Mouse (Mus musculus): ENCODE measurements around the gene C9. TPM values are rescaled to one million over a fixed set of nuclear protein-coding genes. Genes with fewer than 3 reads are reported as not detected.

The C9 gene
- polyA plus RNA-seq, 1 experiment from 2014 or later = not detected

DNA sequence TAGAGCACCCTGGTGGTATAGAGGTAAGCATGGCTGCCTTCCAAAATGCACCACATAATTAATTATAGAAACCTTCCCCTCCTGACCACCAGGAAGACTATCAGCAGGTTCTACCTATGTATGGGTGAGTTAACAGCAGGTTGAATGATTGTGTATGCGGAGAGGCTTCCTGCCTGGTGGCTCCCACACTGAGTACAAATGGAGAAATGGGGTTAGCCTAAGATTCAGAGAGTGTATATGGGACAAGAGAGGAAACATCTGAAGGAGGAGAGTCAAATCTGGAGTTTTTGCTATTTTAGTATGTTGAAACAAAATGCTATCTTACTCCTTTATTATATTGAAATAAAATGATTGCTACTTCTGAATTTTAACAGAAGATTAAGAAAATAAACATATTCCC is 72.4 kb downstream of the C9 start:
- H3K27me3 ChIP-seq (replicated peaks; ENCODE audit: control insufficient read depth, insufficient read depth, low read length) = no peaks in the 10 kb centered on the region
- H3K27ac ChIP-seq (ENCODE audit: low read depth, low read length) = no peak overlapping the region
- no peak overlapping the region for H3K4me3 ChIP-seq (ENCODE audit: low read length)
- no peaks in the 10 kb centered on the region for H3K4me1 ChIP-seq (ENCODE audit: control insufficient read depth, insufficient read depth, low read depth, low read length)
- H3K9me3 ChIP-seq (ENCODE audit: control insufficient read depth, low read length) = no peaks in the 10 kb centered on the region
- H3K36me3 ChIP-seq (ENCODE audit: control insufficient read depth, insufficient read depth, low read length) = no peaks in the 10 kb centered on the region
- H3K9ac ChIP-seq (ENCODE audit: low read depth, low read length) = no peak overlapping the region
- ATAC-seq = no peak
- H3K4me2 ChIP-seq (ENCODE audit: low read length) = no peak overlapping the region
- WGBS = 97% methylated on average over 1 of the region's 1 CpGs

DNA sequence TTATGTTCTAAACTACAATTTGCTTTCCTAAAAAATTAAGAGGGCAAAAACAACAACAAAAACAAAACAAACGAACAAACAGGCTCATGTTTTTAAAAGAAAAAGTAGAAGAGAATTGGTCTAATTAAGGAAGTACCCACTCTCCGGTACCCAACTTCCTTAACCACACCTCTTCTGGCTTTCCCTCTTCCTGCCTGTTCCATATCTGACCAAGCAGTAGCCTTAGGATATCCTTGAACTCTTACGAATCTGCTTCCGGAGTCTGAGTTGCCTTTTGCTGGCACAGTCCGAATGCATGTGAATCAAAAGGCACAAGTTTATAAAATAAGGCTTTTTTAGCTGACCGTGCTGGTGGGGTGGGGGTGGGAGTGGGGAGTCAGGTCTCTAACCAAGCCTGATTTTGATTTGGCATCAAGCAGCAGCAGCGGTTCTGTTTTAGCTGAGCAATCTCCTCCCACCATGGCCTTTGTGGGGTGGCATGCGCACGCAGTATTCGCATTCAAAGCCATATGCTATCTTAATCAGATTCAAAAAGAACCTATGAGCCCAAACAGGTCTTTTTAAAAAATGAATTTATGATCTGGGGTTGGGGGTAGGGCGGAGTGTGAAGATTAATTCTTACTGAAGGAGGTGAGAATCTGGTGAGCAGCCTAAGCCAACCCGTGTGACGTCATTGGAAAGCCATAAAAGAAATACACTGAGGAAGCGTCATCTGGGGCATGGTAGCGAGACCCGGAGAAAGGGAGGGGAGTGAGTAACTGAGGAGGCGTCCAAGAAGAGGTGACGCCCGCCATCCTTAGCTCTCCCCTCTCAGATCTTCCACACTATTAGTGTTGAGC is 74.5 kb downstream of the C9 start:
- Histone ChIP-seq H3K4me1 (ENCODE audit: control insufficient read depth, insufficient read depth, low read depth, low read length) (no peaks in the 10 kb centered on the region), H3K9me3 (ENCODE audit: control insufficient read depth, low read length) (no peaks in the 10 kb centered on the region), H3K27me3 (replicated peaks; ENCODE audit: control insufficient read depth, insufficient read depth, low read length) (no peaks in the 10 kb centered on the region), H3K36me3 (ENCODE audit: control insufficient read depth, insufficient read depth, low read length) (no peaks in the 10 kb centered on the region), H3K4me3 (ENCODE audit: low read length) (no peak overlapping the region), H3K4me2 (ENCODE audit: low read length) (no peak overlapping the region), H3K9ac (ENCODE audit: low read depth, low read length) (no peak overlapping the region), H3K27ac (ENCODE audit: low read depth, low read length) (no peak overlapping the region)
- ATAC-seq = no peak
- WGBS = 90% methylated on average over 19 of the region's 19 CpGs

DNA sequence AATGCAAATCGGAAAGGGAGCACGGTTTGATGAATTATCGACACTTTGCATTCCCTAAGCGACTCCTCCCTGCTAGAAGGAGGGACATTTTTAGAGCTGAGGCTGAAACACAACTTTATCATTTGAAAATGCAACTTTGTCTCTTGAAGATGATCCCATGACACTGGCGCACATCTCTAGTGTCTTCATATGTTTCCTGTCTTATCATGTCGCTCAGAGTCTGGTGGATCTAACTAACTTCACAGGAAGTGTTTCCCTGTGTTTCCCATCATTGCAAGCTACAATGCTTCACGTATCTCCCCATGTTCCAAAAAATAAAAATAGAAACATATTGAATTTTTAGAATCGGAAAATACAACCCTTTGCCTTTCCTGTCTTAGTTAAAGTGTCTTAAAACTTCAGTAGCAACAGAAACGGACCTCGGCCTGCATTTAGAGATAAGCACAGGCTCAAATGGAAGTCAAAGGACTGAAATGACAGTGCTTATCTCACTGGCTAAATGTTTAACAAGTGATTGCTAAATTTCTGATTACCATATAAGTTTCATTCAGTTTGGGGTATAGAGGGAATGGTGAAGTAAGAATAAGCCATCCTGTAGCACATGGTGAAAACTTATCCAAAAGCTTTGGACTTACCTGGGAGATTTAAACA is 75.5 kb downstream of the C9 start:
- Histone ChIP-seq H3K4me3 (ENCODE audit: low read length) (no peak overlapping the region), H3K36me3 (ENCODE audit: control insufficient read depth, insufficient read depth, low read length) (no peaks in the 10 kb centered on the region), H3K9ac (ENCODE audit: low read depth, low read length) (no peak overlapping the region), H3K9me3 (ENCODE audit: control insufficient read depth, low read length) (no peaks in the 10 kb centered on the region), H3K4me1 (ENCODE audit: control insufficient read depth, insufficient read depth, low read depth, low read length) (no peaks in the 10 kb centered on the region), H3K4me2 (ENCODE audit: low read length) (no peak overlapping the region), H3K27ac (ENCODE audit: low read depth, low read length) (no peak overlapping the region), H3K27me3 (replicated peaks; ENCODE audit: control insufficient read depth, insufficient read depth, low read length) (no peaks in the 10 kb centered on the region)
- WGBS = 89% methylated on average over 10 of the region's 10 CpGs
- no peak for ATAC-seq

DNA sequence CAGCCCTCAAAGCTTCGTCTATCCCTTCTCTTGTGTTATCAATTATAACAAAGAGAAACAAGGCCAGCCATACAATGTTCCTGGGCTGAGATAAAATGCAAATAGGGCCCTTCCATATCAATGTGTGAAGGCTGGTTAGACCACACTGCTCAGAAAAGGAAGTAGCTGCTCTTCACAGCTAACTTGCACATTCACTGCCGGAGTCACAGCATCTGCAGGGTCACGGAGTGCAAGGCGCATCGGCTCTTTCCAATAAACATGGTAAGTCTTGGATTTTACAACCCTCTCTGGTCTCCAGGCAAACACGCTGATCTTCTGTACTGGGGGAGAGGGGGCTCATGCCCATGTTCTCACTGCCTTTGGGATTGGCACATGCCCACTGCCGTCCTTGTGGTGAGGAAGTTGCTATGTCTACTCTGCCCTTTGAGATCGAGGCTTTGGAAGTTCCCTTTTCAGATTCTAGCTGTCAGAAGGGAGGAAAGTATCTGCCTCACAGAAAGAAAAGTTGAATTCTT is 77.6 kb downstream of the C9 start, which contains the start of gene Fyb:
TSS of gene Fyb (plus strand) at position 201 of the 515 bp plus-strand sequence.
- H3K36me3 ChIP-seq (ENCODE audit: control insufficient read depth, insufficient read depth, low read length) = no peaks in the 10 kb centered on the region
- H3K4me1 ChIP-seq (ENCODE audit: control insufficient read depth, insufficient read depth, low read depth, low read length) = no peaks in the 10 kb centered on the region
- no peak for ATAC-seq
- H3K27me3 ChIP-seq (replicated peaks; ENCODE audit: control insufficient read depth, insufficient read depth, low read length) = no peaks in the 10 kb centered on the region
- no peak within 1 kb of the TSS for H3K9ac ChIP-seq (ENCODE audit: low read depth, low read length)
- no peaks in the 10 kb centered on the region for H3K9me3 ChIP-seq (ENCODE audit: control insufficient read depth, low read length)
- H3K4me2 ChIP-seq (ENCODE audit: low read length) = no peak within 1 kb of the TSS
- no peak within 1 kb of the TSS for H3K4me3 ChIP-seq (ENCODE audit: low read length)
- no peak within 1 kb of the TSS for H3K27ac ChIP-seq (ENCODE audit: low read depth, low read length)
- WGBS = 90% methylated on average over 8 of the region's 8 CpGs

DNA sequence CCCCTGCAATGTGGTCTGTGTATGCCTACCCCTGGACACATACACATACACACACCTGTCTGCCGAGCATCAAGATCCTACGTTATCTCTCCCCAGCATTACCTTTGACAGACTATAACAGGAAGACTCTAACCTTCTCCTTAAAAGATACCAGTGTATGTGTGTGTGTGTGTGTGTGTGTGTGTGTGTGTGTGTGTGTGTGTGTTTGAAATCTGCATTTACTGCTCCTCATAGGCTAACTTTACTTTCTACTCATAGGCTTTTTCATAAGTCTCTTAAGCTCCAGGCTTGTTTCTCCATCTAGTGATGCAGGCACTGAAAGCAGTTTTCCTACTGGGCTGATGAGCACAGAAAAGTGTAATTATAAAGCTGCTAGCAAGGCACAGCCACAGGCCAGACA is 79.7 kb downstream of the C9 start:
- no peaks in the 10 kb centered on the region for H3K4me1 ChIP-seq (ENCODE audit: control insufficient read depth, insufficient read depth, low read depth, low read length)
- 100% methylated on average over 2 of the region's 2 CpGs for WGBS
- H3K9ac ChIP-seq (ENCODE audit: low read depth, low read length) = no peak overlapping the region
- H3K27ac ChIP-seq (ENCODE audit: low read depth, low read length) = no peak overlapping the region
- no peak overlapping the region for H3K4me3 ChIP-seq (ENCODE audit: low read length)
- ATAC-seq = no peak
- H3K4me2 ChIP-seq (ENCODE audit: low read length) = no peak overlapping the region
- no peaks in the 10 kb centered on the region for H3K9me3 ChIP-seq (ENCODE audit: control insufficient read depth, low read length)
- no peaks in the 10 kb centered on the region for H3K36me3 ChIP-seq (ENCODE audit: control insufficient read depth, insufficient read depth, low read length)
- H3K27me3 ChIP-seq (replicated peaks; ENCODE audit: control insufficient read depth, insufficient read depth, low read length) = no peaks in the 10 kb centered on the region

DNA sequence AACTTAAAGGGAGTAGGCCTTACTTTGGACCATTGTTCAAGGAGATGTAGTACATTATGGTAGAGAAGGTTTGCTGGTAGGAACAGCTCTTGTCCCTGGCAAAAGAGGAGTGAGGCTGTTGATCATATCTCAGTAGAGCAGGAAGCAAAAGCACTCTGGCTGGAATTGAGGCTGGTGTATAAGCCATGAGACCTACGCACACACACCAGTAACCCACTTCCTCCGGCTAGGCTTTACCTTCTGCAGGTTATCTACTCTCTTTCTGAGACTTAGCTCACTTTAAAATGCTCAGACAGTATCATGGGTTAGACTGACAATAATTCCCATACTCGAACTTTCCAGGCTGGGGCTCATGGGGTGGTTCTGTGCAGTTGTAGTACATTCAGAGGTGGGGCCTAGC is 80.3 kb downstream of the C9 start:
- Histone ChIP-seq H3K27ac (ENCODE audit: low read depth, low read length) (no peak overlapping the region), H3K4me3 (ENCODE audit: low read length) (no peak overlapping the region), H3K9ac (ENCODE audit: low read depth, low read length) (no peak overlapping the region), H3K27me3 (replicated peaks; ENCODE audit: control insufficient read depth, insufficient read depth, low read length) (no peaks in the 10 kb centered on the region), H3K9me3 (ENCODE audit: control insufficient read depth, low read length) (no peaks in the 10 kb centered on the region), H3K4me2 (ENCODE audit: low read length) (no peak overlapping the region), H3K4me1 (ENCODE audit: control insufficient read depth, insufficient read depth, low read depth, low read length) (no peaks in the 10 kb centered on the region), H3K36me3 (ENCODE audit: control insufficient read depth, insufficient read depth, low read length) (no peaks in the 10 kb centered on the region)
- ATAC-seq = no peak
- WGBS = 89% methylated on average over 3 of the region's 3 CpGs

DNA sequence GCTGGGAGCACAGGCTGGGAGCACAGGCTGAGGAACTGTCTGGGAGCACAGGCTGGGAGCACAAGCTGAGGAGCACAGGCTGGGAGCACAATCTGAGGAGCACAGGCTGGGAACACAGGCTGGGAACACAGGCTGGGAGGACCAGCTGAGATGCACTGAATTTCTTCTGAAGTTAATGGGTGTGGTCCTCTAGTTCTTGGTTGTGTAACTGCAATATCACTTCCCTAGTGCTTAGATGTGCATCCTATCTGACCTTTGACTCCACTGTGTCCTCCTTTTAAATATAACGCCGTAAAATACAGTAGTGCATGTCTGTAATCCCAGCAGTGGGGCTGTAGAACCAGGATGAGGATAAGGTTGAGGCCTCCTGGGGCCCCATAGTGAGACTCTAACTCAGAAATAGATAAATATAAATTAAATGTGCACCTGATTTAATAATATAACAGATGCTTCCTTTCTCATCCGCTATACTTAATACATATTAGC is 88.8 kb downstream of the C9 start:
- WGBS = 90% methylated on average over 3 of the region's 3 CpGs

DNA sequence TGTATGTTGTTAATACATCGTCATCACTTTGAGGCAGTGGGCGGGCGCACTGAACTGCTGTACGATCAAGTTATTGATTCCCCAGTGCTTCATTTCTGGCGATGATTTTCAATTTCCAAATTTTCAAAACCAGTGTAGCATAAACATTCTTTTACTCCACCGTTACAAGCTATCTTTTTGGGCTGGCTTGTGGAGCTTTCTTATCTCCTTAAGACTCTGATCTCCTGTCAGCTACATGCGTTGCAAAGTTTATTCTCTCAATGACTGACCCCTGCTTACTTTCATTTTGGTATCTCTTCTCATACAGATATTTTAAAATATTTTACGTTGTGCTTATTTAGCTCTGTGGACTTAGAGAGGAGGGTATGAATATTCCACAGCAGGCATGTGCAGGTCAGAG is 89.5 kb downstream of the C9 start:
- Histone ChIP-seq H3K4me2 (ENCODE audit: low read length) (no peak overlapping the region), H3K4me3 (ENCODE audit: low read length) (no peak overlapping the region), H3K4me1 (ENCODE audit: control insufficient read depth, insufficient read depth, low read depth, low read length) (no peaks in the 10 kb centered on the region), H3K27me3 (replicated peaks; ENCODE audit: control insufficient read depth, insufficient read depth, low read length) (no peaks in the 10 kb centered on the region), H3K9ac (ENCODE audit: low read depth, low read length) (no peak overlapping the region), H3K27ac (ENCODE audit: low read depth, low read length) (no peak overlapping the region), H3K36me3 (ENCODE audit: control insufficient read depth, insufficient read depth, low read length) (no peaks in the 10 kb centered on the region), H3K9me3 (ENCODE audit: control insufficient read depth, low read length) (no peaks in the 10 kb centered on the region)
- no peak for ATAC-seq
- WGBS = 85% methylated on average over 8 of the region's 8 CpGs

More for the DNA sequence above, 88.8 kb downstream of the C9 start:
- no peak overlapping the region for H3K27ac ChIP-seq (ENCODE audit: low read depth, low read length)
- H3K36me3 ChIP-seq (ENCODE audit: control insufficient read depth, insufficient read depth, low read length) = no peaks in the 10 kb centered on the region
- H3K4me3 ChIP-seq (ENCODE audit: low read length) = no peak overlapping the region
- H3K27me3 ChIP-seq (replicated peaks; ENCODE audit: control insufficient read depth, insufficient read depth, low read length) = no peaks in the 10 kb centered on the region
- no peaks in the 10 kb centered on the region for H3K4me1 ChIP-seq (ENCODE audit: control insufficient read depth, insufficient read depth, low read depth, low read length)
- H3K4me2 ChIP-seq (ENCODE audit: low read length) = no peak overlapping the region
- no peak for ATAC-seq
- H3K9ac ChIP-seq (ENCODE audit: low read depth, low read length) = no peak overlapping the region
- H3K9me3 ChIP-seq (ENCODE audit: control insufficient read depth, low read length) = no peaks in the 10 kb centered on the region

DNA sequence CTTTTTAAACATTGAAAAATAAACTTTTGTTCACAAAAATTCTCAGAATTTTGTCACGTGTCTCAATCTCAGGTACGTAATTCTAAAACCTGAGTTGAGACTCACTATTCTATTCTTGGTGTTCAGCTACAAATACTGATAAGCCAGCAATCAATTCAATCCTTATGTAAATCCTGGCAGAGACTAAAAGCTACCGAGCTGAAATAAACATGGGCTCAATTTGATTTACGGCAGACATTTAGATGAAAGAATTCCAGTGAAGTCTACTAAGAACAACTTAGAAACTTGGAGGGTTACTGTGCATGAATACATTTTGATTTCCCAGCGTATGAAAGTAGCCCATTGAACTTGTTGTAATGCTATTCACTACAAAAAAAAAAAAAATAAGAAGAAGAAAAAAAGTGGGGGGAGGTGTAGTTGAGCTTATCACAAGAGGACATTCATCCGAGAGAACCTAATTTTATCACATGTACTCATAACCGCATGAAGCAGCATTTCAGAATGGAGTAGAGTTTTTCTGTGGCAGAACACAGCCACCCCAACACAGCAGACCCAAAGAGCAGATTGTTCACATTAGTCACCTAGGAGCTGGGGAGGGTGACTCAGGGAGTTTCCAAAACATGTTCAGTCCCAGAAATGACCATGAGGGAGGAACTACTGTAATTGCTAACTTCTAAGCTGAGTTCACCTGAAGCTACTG is 94.7 kb downstream of the C9 start:
- Histone ChIP-seq H3K9me3 (ENCODE audit: control insufficient read depth, low read length) (no peaks in the 10 kb centered on the region), H3K4me2 (ENCODE audit: low read length) (no peak overlapping the region), H3K9ac (ENCODE audit: low read depth, low read length) (no peak overlapping the region), H3K27ac (ENCODE audit: low read depth, low read length) (no peak overlapping the region), H3K27me3 (replicated peaks; ENCODE audit: control insufficient read depth, insufficient read depth, low read length) (no peaks in the 10 kb centered on the region), H3K4me1 (ENCODE audit: control insufficient read depth, insufficient read depth, low read depth, low read length) (no peaks in the 10 kb centered on the region), H3K4me3 (ENCODE audit: low read length) (no peak overlapping the region), H3K36me3 (ENCODE audit: control insufficient read depth, insufficient read depth, low read length) (no peaks in the 10 kb centered on the region)
- no peak for ATAC-seq
- WGBS = 77% methylated on average over 7 of the region's 7 CpGs
